Mouse (Mus musculus): Measurements from ENCODE around the gene Tyro3.

Tyro3 gene

GRCm38 (mm10) chr2:119803618-119804274 is 6.2 kb downstream of the Tyro3 start:
- intact Hi-C loops (cut with DNase I): no loop called here

- intact Hi-C loops (cut with DNase I): no loop called here
Measured at GRCm38 (mm10) chr2:119804275-119804628, 6.7 kb downstream of the Tyro3 start.

GRCm38 (mm10) chr2:119804776-119805175 is 7.2 kb downstream of the Tyro3 start:
- intact Hi-C loops (cut with DNase I): no loop called here

GRCm38 (mm10) chr2:119805536-119805935 is 8.0 kb downstream of the Tyro3 start:
- intact Hi-C loops (cut with DNase I): no loop called here

GRCm38 (mm10) chr2:119808438-119808837 is 10.9 kb downstream of the Tyro3 start:
- intact Hi-C loops (cut with DNase I): no loop called here

GRCm38 (mm10) chr2:119808881-119809280 is 11.3 kb downstream of the Tyro3 start:
- intact Hi-C loops (cut with DNase I): no loop called here

- intact Hi-C loops (cut with DNase I): no loop called here
Measured at GRCm38 (mm10) chr2:119810890-119811289, 13.4 kb downstream of the Tyro3 start.

GRCm38 (mm10) chr2:119811490-119812146 is 14.1 kb downstream of the Tyro3 start:
- intact Hi-C loops (cut with DNase I): no loop called here

GRCm38 (mm10) chr2:119814376-119814933 is 16.9 kb downstream of the Tyro3 start:
- intact Hi-C loops (cut with DNase I): no loop called here

GRCm38 (mm10) chr2:119816611-119817010 is 19.1 kb downstream of the Tyro3 start:
- intact Hi-C loops (cut with DNase I): no loop called here

- intact Hi-C loops (cut with DNase I): no loop called here
Measured at GRCm38 (mm10) chr2:119817047-119817446, 19.5 kb downstream of the Tyro3 start.

- intact Hi-C loops (cut with DNase I): no loop called here
Measured at GRCm38 (mm10) chr2:119818668-119819272, 21.2 kb downstream of the Tyro3 start.

GRCm38 (mm10) chr2:119821136-119821535 is 23.6 kb downstream of the Tyro3 start:
- intact Hi-C loops (cut with DNase I): no loop called here

GRCm38 (mm10) chr2:119830579-119830978 is 33.0 kb downstream of the Tyro3 start:
- intact Hi-C loops (cut with DNase I): no loop called here

- intact Hi-C loops (cut with DNase I): no loop called here
Measured at GRCm38 (mm10) chr2:119834231-119834630, 36.7 kb downstream of the Tyro3 start.

GRCm38 (mm10) chr2:119837616-119838015 is 40.1 kb downstream of the Tyro3 start:
- intact Hi-C loops (cut with DNase I): no loop called here

- intact Hi-C loops (cut with DNase I): no loop called here
Measured at GRCm38 (mm10) chr2:119838363-119839156, 41.0 kb downstream of the Tyro3 start.

GRCm38 (mm10) chr2:119840008-119840407 is 42.5 kb downstream of the Tyro3 start:
- intact Hi-C loops (cut with DNase I): no loop called here

GRCm38 (mm10) chr2:119842000-119842399 is 44.5 kb downstream of the Tyro3 start:
- intact Hi-C loops (cut with DNase I): no loop called here

- intact Hi-C loops (cut with DNase I): no loop called here
Measured at GRCm38 (mm10) chr2:119843526-119843925, 46.0 kb downstream of the Tyro3 start.

GRCm38 (mm10) chr2:119845882-119846546 is 48.5 kb downstream of the Tyro3 start:
- intact Hi-C loops (cut with DNase I): no loop called here
